Mouse (Mus musculus) adipose tissue, adult 10 weeks (tissue): ENCODE data around the gene Ralgapa2. TPM values are rescaled to one million over a fixed set of nuclear protein-coding genes. Genes with fewer than 3 reads are reported as not detected.

Source experiments
- polyA plus RNA-seq: library from polyadenylated mRNA; stranded (reverse); fragments of 350-450 nt; fragmentation: Illumina TruSeq; extraction: RNeasy Lipid Tissue Mini Kit (QIAGEN cat#74804); gene quantifications from one replicate; pipeline ENCODE4 v1.2.3, GENCODE M21; 2014; ENCODE audit warnings: low read depth, low replicate concordance

The Ralgapa2 gene
- polyA plus RNA-seq = 13.2 TPM

DNA sequence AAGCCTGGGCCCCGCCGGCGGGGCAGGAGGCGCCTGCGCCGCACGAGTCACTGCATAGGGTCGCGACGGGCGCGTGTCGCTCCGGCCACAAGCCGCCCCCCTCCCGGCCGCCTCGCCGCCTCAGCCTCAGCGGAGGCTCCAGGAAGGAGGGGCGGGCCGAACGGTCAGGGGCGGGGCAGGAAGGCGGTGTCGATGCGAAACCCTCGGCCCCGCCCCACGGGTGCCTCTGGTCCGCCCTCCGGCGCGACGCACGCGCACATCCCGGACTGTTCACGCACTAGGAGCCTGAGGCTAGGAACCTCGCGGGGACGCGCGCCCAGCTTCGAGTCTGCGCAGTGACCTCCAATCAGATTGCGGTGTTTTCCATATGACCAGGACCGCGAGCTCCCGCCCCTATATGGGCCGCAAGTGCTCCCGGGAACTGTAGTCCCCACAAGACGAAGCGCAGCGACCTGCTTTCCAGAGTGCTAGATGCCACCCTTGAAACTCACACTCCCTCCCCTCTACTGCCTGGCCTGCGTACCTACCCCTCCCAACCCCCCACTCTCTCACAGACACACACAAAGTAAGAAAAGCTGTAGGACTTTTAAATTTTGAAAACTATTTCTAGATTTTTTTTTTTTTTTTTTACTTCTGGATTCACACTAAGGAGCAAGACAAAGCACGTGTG lies at the start of gene Ralgapa2:
TSS of gene Ralgapa2 (minus strand) at position 434 of the 670 bp plus-strand sequence.

DNA sequence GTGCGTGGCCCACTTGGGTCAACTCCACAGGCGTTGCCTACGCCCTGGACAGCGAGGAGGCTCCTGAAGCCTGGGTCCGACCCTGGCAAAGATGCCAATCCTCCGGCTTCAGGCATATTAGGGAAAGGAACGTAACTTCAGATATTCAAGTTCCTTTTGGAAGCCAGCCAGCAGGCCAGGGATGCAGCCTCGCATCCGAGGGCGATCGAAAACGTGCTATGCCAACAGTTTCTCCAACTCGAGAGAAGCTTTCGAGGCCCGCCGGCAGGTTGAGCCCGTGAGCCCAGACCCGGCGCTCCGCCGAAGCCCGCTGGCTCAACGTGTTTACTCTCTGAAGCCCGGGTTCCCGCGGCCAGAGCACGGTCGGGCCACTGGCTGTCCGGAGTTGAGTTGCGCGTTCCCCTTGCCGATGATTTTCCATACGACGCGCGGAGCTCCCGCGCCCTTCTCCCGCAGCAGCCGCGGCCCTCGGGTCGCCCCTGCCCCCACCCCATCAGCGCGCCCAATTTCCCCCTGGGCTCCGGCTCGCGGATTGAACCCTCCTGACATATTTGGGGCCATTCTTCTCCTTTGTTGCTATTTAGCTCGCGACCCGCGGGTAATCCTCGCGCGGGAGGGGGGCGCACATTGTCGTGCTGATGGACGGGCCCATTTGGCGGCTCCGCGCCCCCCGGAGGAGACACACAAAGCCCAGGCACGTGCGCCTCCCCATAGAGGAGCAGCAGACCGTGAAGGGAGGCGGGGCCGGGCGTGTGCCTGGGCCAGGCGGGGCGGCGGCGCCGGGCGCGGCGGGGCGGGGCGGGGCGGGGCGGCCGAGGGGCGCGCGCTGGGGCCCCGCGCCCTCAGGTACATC lies 290.8 kb downstream of the Ralgapa2 start, which contains the start of gene Insm1:
TSS of gene Insm1 (plus strand) at position 846 of the 853 bp plus-strand sequence.

